Mouse (Mus musculus) heart, postnatal 0 days (tissue): ENCODE results near the gene Zbp1. TPM values are rescaled to one million over a fixed set of nuclear protein-coding genes. Genes with fewer than 3 reads are reported as not detected.
A peak's percentile ranks its signal among the peaks of the same experiment; 100 is the strongest.

Experiments
- ATAC-seq: fragments of 200-750 bp; cut with Nextera tagmentation; 2 replicates; pipeline ENCODE4 v1.8.0; 2017; ENCODE audit warnings: low read depth, moderate number of reproducible peaks, moderate library complexity; ENCODE audit not compliant: insufficient read depth
- DNase-seq: peaks from one replicate; pipeline ENCODE4 v3.0.0-alpha.2; 2016; ENCODE audit warnings: low spot score
- H3K27ac ChIP-seq: fragments of 300-500 bp; sonication (generic); 2 replicates; pipeline ENCODE4 v1.5.1; 2014; ENCODE audit warnings: low read depth, mild to moderate bottlenecking
- H3K27me3 ChIP-seq: fragments of 300-500 bp; sonication (generic); 2 replicates; pipeline ENCODE4 v1.6.1; 2014; ENCODE audit warnings: low read length, mixed read lengths; ENCODE audit not compliant: control insufficient read depth, insufficient read depth
- H3K36me3 ChIP-seq: fragments of 300-500 bp; sonication (generic); replicated peaks from 2 replicates; pipeline ENCODE4 v1.6.1; 2014; ENCODE audit warnings: low read length, mixed read lengths; ENCODE audit not compliant: control insufficient read depth, insufficient read depth
- H3K4me1 ChIP-seq: fragments of 300-500 bp; sonication (generic); 2 replicates; pipeline ENCODE4 v1.6.1; 2014; ENCODE audit warnings: antibody characterized with exemption; ENCODE audit not compliant: control insufficient read depth, insufficient read depth
- H3K4me2 ChIP-seq: fragments of 300-500 bp; sonication (generic); 2 replicates; pipeline ENCODE4 v1.6.1; 2014; ENCODE audit warnings: low read depth, mild to moderate bottlenecking, low read length, moderate library complexity
- H3K4me3 ChIP-seq: fragments of 300-500 bp; sonication (generic); 2 replicates; pipeline ENCODE4 v1.5.1; 2014; ENCODE audit warnings: low read depth, low read length
- H3K9ac ChIP-seq: fragments of 300-500 bp; sonication (generic); replicated peaks from 2 replicates; pipeline ENCODE4 v1.6.1; 2014; ENCODE audit warnings: low read depth, low read length, mixed read lengths
- H3K9me3 ChIP-seq: fragments of 300-500 bp; sonication (generic); replicated peaks from 2 replicates; pipeline ENCODE4 v1.6.1; 2016; ENCODE audit warnings: low read length; ENCODE audit not compliant: control insufficient read depth
- CTCF ChIP-seq: IDR thresholded peaks from 2 replicates; pipeline ENCODE4 v1.5.1; 2016; ENCODE audit warnings: antibody characterized with exemption, control low read depth, low read depth
- EP300 ChIP-seq: IDR thresholded peaks from 2 replicates; pipeline ENCODE4 v1.6.1; 2016; ENCODE audit warnings: antibody characterized with exemption, low read depth
- WGBS: fragments of 180-500 bp; shearing (Covaris S2); extraction: QIAGEN DNeasy Blood & Tissue Kit; methylation state at CpG from one replicate; pipeline ENCODE4 v1.1.7; 2014; 5-methylcytosine and 5-hydroxymethylcytosine counted together
- polyA plus RNA-seq: library from polyadenylated mRNA; unstranded; fragments of >200 nt; fragmentation: Nextera tagmentation; extraction: Ambion mirVana; gene quantifications from 2 replicates; pipeline ENCODE4 v1.2.1, GENCODE M21; 2015
- total RNA-seq: library from RNA; depleted of rRNA; stranded (reverse); fragments of >200 nt; gene quantifications from 2 replicates; pipeline ENCODE4 v1.2.3, GENCODE M21; 2014; ENCODE audit warnings: low replicate concordance; rRNA removed

Gene Zbp1
- total RNA-seq (3.1 TPM in 1 of 2 replicates, not detected in the other), polyA plus RNA-seq (0.36 and 1.1 TPM in 2 replicates)

- H3K9me3 ChIP-seq: 0 out of 2 replicates have a peak, but pooled peaks cover 11% of the 10 kb centered on the region
- no peaks in the 10 kb centered on the region for H3K4me1 ChIP-seq
- 55% methylated on average over 11 of the region's 11 CpGs for WGBS
- peak within 1 kb of the TSS; percentile 25; the same call in 1 of the 2 replicates for H3K27ac ChIP-seq
- DNase-seq: no peak
- no peak within 1 kb of the TSS; the same call in 1 of the 2 replicates for H3K4me3 ChIP-seq
- H3K4me2 ChIP-seq: peak within 1 kb of the TSS; percentile 30; the same call in 1 of the 2 replicates
- H3K36me3 ChIP-seq: no peaks in the 10 kb centered on the region
- H3K9ac ChIP-seq: 0 out of 2 replicates have a peak within 1 kb of the TSS, but pooled peaks have one; percentile 20
- ATAC-seq: no peak
- no peaks in the 10 kb centered on the region for H3K27me3 ChIP-seq
- TF ChIP-seq EP300 (no peak), CTCF (no peak)
These were observed at the start of gene Zbp1 for GRCm38 (mm10) chr2:173218416-173219141. Zbp1 (minus strand) TSS chr2:173218923.

- H3K9me3 ChIP-seq: no peaks in the 10 kb centered on the region
- H3K4me3 ChIP-seq: no peak overlapping the region
- H3K9ac ChIP-seq: no peak overlapping the region
- WGBS: 76% methylated on average over 3 of the region's 3 CpGs
- H3K27me3 ChIP-seq: no peaks in the 10 kb centered on the region
- H3K27ac ChIP-seq: no peak overlapping the region
- no peak for TF ChIP-seq EP300
- H3K4me2 ChIP-seq: no peak overlapping the region
- ATAC-seq (no peak), DNase-seq (no peak)
- H3K4me1 ChIP-seq: peaks cover 32% of the 10 kb centered on the region
- H3K36me3 ChIP-seq: no peaks in the 10 kb centered on the region
These were observed 48.8 kb upstream of the Zbp1 start for GRCm38 (mm10) chr2:173267562-173267961.

GRCm38 (mm10) chr2:173266349-173267112, 47.8 kb upstream of the Zbp1 start:
- H3K4me2 ChIP-seq: no peak overlapping the region
- no peak overlapping the region for H3K9ac ChIP-seq
- H3K27me3 ChIP-seq: no peaks in the 10 kb centered on the region
- no peak overlapping the region for H3K4me3 ChIP-seq
- no peaks in the 10 kb centered on the region for H3K36me3 ChIP-seq
- H3K9me3 ChIP-seq: no peaks in the 10 kb centered on the region
- H3K4me1 ChIP-seq: peaks cover 37% of the 10 kb centered on the region
- ATAC-seq (no peak), DNase-seq (no peak)
- H3K27ac ChIP-seq: 0 out of 2 replicates have a peak overlapping the region, but pooled peaks have one; percentile 9
- 78% methylated on average over 25 of the region's 25 CpGs for WGBS
- TF ChIP-seq CTCF (no peak), EP300 (no peak)

- Histone ChIP-seq H3K9ac (no peak overlapping the region), H3K4me2 (no peak overlapping the region), H3K27ac (0 out of 2 replicates have a peak overlapping the region, but pooled peaks have one; percentile 9), H3K36me3 (no peaks in the 10 kb centered on the region), H3K4me1 (peaks cover 41% of the 10 kb centered on the region), H3K9me3 (no peaks in the 10 kb centered on the region), H3K4me3 (no peak overlapping the region), H3K27me3 (no peaks in the 10 kb centered on the region)
- DNase-seq (no peak), ATAC-seq (no peak)
- 90% methylated on average over 22 of the region's 22 CpGs for WGBS
- TF ChIP-seq CTCF (no peak), EP300 (no peak)
These were observed 46.9 kb upstream of the Zbp1 start for GRCm38 (mm10) chr2:173265468-173266265.

GRCm38 (mm10) chr2:173264467-173265128, 45.9 kb upstream of the Zbp1 start:
- 41% methylated on average over 13 of the region's 13 CpGs for WGBS
- Histone ChIP-seq H3K9ac (no peak overlapping the region), H3K36me3 (no peaks in the 10 kb centered on the region), H3K27ac (no peak overlapping the region), H3K4me2 (no peak overlapping the region), H3K27me3 (no peaks in the 10 kb centered on the region), H3K4me3 (no peak overlapping the region), H3K9me3 (no peaks in the 10 kb centered on the region), H3K4me1 (peaks cover 43% of the 10 kb centered on the region)
- TF ChIP-seq CTCF (no peak), EP300 (no peak)
- peak; percentile 42 for ATAC-seq
- DNase-seq: peak; percentile 19
